Mouse (Mus musculus) heart, adult 2 months (tissue): ENCODE measurements at regions not wholly inside any gene's neighbourhood (a gene's known extent, or its start where the extent isn't known, plus 50 kb on each side); places are given as distances from the start of the nearest gene placed in this dataset.

ENCODE experiments used
- DNase-seq, 2 experiments: peaks; one replicate each; pipeline ENCODE4 v3.0.0; 2021
- H3K27ac ChIP-seq: fragments of 200-600 bp; 2 replicates; pipeline ENCODE4 v1.8.1; 2022
- H3K27me3 ChIP-seq: fragments of 200-500 bp; 2 replicates; pipeline ENCODE4 v1.6.1; 2012; ENCODE audit warnings: mild to moderate bottlenecking, low read length, inconsistent platforms, mixed read lengths; ENCODE audit not compliant: control insufficient read depth, insufficient read depth
- H3K36me3 ChIP-seq: fragments of 200-500 bp; 2 replicates; pipeline ENCODE4 v1.6.1; 2012; ENCODE audit warnings: low read length, inconsistent platforms; ENCODE audit not compliant: control insufficient read depth, insufficient read depth
- H3K4me1 ChIP-seq: fragments of 200-500 bp; 2 replicates; pipeline ENCODE4 v1.6.1; 2011; ENCODE audit warnings: low read length; ENCODE audit not compliant: control insufficient read depth, insufficient read depth
- H3K4me3 ChIP-seq: fragments of 200-600 bp; 2 replicates; pipeline ENCODE4 v1.8.1; 2022
- H3K79me2 ChIP-seq: fragments of 200-500 bp; replicated peaks from 2 replicates; pipeline ENCODE4 v1.6.1; 2012; ENCODE audit warnings: mild to moderate bottlenecking, inconsistent platforms, low read length, moderate library complexity, mixed read lengths; ENCODE audit not compliant: control insufficient read depth, insufficient read depth
- H3K9ac ChIP-seq: fragments of 200-500 bp; 2 replicates; pipeline ENCODE4 v1.6.1; 2012; ENCODE audit warnings: low read depth, mild to moderate bottlenecking, control low read depth, inconsistent platforms, low read length, mixed read lengths
- CTCF ChIP-seq: fragments of 200-600 bp; IDR thresholded peaks from 2 replicates; pipeline ENCODE4 v1.8.1; 2022; ENCODE audit warnings: antibody characterized with exemption, mild to moderate bottlenecking, moderate library complexity
- EP300 ChIP-seq: fragments of 200-500 bp; IDR thresholded peaks from 2 replicates; pipeline ENCODE4 v1.6.1; 2011; ENCODE audit warnings: low read depth, low read length, control low read depth; ENCODE audit not compliant: insufficient read depth
- POLR2A ChIP-seq: fragments of 200-500 bp; IDR thresholded peaks from 2 replicates; pipeline ENCODE4 v1.6.1; 2011; ENCODE audit warnings: mild to moderate bottlenecking, low read depth, low read length, control low read depth; ENCODE audit not compliant: insufficient read depth
- WGBS: fragments of 180-500 bp; shearing (Covaris S2); methylation state at CpG from one replicate; pipeline ENCODE4 v1.1.7; 2018; 5-methylcytosine and 5-hydroxymethylcytosine counted together
- intact Hi-C: fragments of 180-260 bp; cut with DNase I; formaldehyde crosslinking; loops from one replicate; pipeline ENCODE4 v1.15.1; 2025

GRCm38 (mm10) chr11:32900437-32900836 lies 76.0 kb upstream of the Smim23 start:
- TF ChIP-seq CTCF (no peak), POLR2A (no peak), EP300 (no peak)
- intact Hi-C loops = no loop called here
- no peaks in the 10 kb centered on the region for H3K27me3 ChIP-seq
- no peak overlapping the region for H3K9ac ChIP-seq
- H3K27ac ChIP-seq = no peak overlapping the region
- 77% methylated on average over 6 of the region's 6 CpGs for WGBS
- no peak overlapping the region for H3K4me3 ChIP-seq
- no peaks in the 10 kb centered on the region for H3K36me3 ChIP-seq
- H3K79me2 ChIP-seq = no peaks in the 10 kb centered on the region
- H3K4me1 ChIP-seq = no peaks in the 10 kb centered on the region
- DNase-seq = no peak

GRCm38 (mm10) chr11:32899604-32900216 lies 75.3 kb upstream of the Smim23 start:
- Histone ChIP-seq H3K27ac (no peak overlapping the region), H3K4me3 (no peak overlapping the region), H3K4me1 (no peaks in the 10 kb centered on the region), H3K79me2 (no peaks in the 10 kb centered on the region), H3K9ac (no peak overlapping the region), H3K27me3 (no peaks in the 10 kb centered on the region), H3K36me3 (no peaks in the 10 kb centered on the region)
- 64% methylated on average over 13 of the region's 13 CpGs for WGBS
- DNase-seq = no peak
- TF ChIP-seq POLR2A (no peak), EP300 (no peak), CTCF (no peak)
- intact Hi-C loops = no loop called here

- Histone ChIP-seq H3K36me3 (no peaks in the 10 kb centered on the region), H3K27me3 (no peaks in the 10 kb centered on the region), H3K4me3 (no peak overlapping the region), H3K79me2 (no peaks in the 10 kb centered on the region), H3K4me1 (no peaks in the 10 kb centered on the region), H3K27ac (no peak overlapping the region), H3K9ac (no peak overlapping the region)
- DNase-seq = no peak
- WGBS = 63% methylated on average over 3 of the region's 3 CpGs
- TF ChIP-seq POLR2A (no peak), CTCF (peak; percentile 38)
- intact Hi-C loops = no loop called here
These were observed 71.0 kb upstream of the Smim23 start for GRCm38 (mm10) chr11:32895400-32895799.

GRCm38 (mm10) chr11:32893146-32893903 lies 68.9 kb upstream of the Smim23 start:
- no peaks in the 10 kb centered on the region for H3K4me1 ChIP-seq
- DNase-seq = no peak
- H3K27me3 ChIP-seq = no peaks in the 10 kb centered on the region
- H3K27ac ChIP-seq = no peak overlapping the region
- H3K79me2 ChIP-seq = no peaks in the 10 kb centered on the region
- H3K36me3 ChIP-seq = no peaks in the 10 kb centered on the region
- H3K9ac ChIP-seq = no peak overlapping the region
- H3K4me3 ChIP-seq = no peak overlapping the region
- TF ChIP-seq CTCF (no peak), EP300 (no peak), POLR2A (no peak)
- 55% methylated on average over 11 of the region's 11 CpGs for WGBS
- intact Hi-C loops = no loop called here

GRCm38 (mm10) chr11:32892496-32892895 lies 68.1 kb upstream of the Smim23 start:
- no peaks in the 10 kb centered on the region for H3K36me3 ChIP-seq
- TF ChIP-seq CTCF = no peak
- no peak for TF ChIP-seq EP300
- TF ChIP-seq POLR2A = no peak
- H3K4me1 ChIP-seq = no peaks in the 10 kb centered on the region
- H3K9ac ChIP-seq = no peak overlapping the region
- DNase-seq = no peak
- no peaks in the 10 kb centered on the region for H3K27me3 ChIP-seq
- H3K27ac ChIP-seq = no peak overlapping the region
- intact Hi-C loops = no loop called here
- H3K4me3 ChIP-seq = no peak overlapping the region
- no peaks in the 10 kb centered on the region for H3K79me2 ChIP-seq
- 80% methylated on average over 5 of the region's 5 CpGs for WGBS

- no peaks in the 10 kb centered on the region for H3K27me3 ChIP-seq
- no peaks in the 10 kb centered on the region for H3K36me3 ChIP-seq
- no peaks in the 10 kb centered on the region for H3K79me2 ChIP-seq
- no peak overlapping the region for H3K4me3 ChIP-seq
- intact Hi-C loops = no loop called here
- DNase-seq = no peak
- TF ChIP-seq EP300 = no peak
- H3K4me1 ChIP-seq = no peaks in the 10 kb centered on the region
- no peak overlapping the region for H3K27ac ChIP-seq
- WGBS = 27% methylated on average over 7 of the region's 7 CpGs
- no peak overlapping the region for H3K9ac ChIP-seq
These were observed 64.8 kb upstream of the Smim23 start for GRCm38 (mm10) chr11:32889248-32889647.
